Mouse (Mus musculus) CH12.LX (cell line): ENCODE measurements around the gene Gm45837. TPM values are rescaled to one million over a fixed set of nuclear protein-coding genes. Genes with fewer than 3 reads are reported as not detected.

Experiments
- DNase-seq: peaks from one replicate; pipeline ENCODE4 v3.0.0-alpha.2; 2013; ENCODE audit errors: extremely low read depth
- H3K27ac ChIP-seq: 2 replicates; pipeline ENCODE4 v1.5.1; 2012; ENCODE audit warnings: low read depth, mild to moderate bottlenecking, control low read depth, moderate library complexity; ENCODE audit not compliant: insufficient read depth
- H3K27me3 ChIP-seq: replicated peaks from 2 replicates; pipeline ENCODE3; 2012; ENCODE audit warnings: inconsistent platforms
- H3K36me3 ChIP-seq, 2 experiments: replicated peaks in 1 of 2; 2 replicates each; pipeline versions ENCODE3 to v1.6.1; 2012; ENCODE audit warnings: inconsistent platforms in 1 of 2, low read length in 1 of 2, mild to moderate bottlenecking in 1 of 2, mixed read lengths in 1 of 2, moderate library complexity in 1 of 2; ENCODE audit not compliant: control insufficient read depth in 1 of 2, insufficient read depth in 1 of 2
- H3K4me1 ChIP-seq, 2 experiments: 2 replicates each; pipeline ENCODE4 v1.6.1; 2012; ENCODE audit warnings: inconsistent platforms in 1 of 2, moderate library complexity in 1 of 2; ENCODE audit not compliant: insufficient read depth in 2 of 2, control insufficient read depth in 1 of 2
- H3K4me2 ChIP-seq: 2 replicates; pipeline ENCODE4 v1.6.1; 2012; ENCODE audit warnings: low read depth, mild to moderate bottlenecking, control low read depth; ENCODE audit not compliant: poor library complexity, insufficient read depth, severe bottlenecking
- H3K4me3 ChIP-seq, 3 experiments: fragments of 150-350 bp in 1 of 3; sonication (generic) in 1 of 3; replicated peaks in 1 of 3; 2 replicates each; pipeline versions ENCODE3 to v1.5.1; 2011 to 2012; ENCODE audit warnings: low read depth in 2 of 3, low read length in 2 of 3, mild to moderate bottlenecking in 2 of 3, moderate library complexity in 2 of 3, control low read depth in 1 of 3, improper control_type of control experiment in 1 of 3, inconsistent platforms in 1 of 3, mixed read lengths in 1 of 3; ENCODE audit not compliant: poor library complexity in 1 of 3
- H3K79me2 ChIP-seq: replicated peaks from 2 replicates; pipeline ENCODE4 v1.6.1; 2012; ENCODE audit warnings: mild to moderate bottlenecking, moderate library complexity; ENCODE audit not compliant: control insufficient read depth, poor library complexity, insufficient read depth, severe bottlenecking; ENCODE audit errors: extremely low read depth
- H3K9ac ChIP-seq: 2 replicates; pipeline ENCODE4 v1.6.1; 2012; ENCODE audit warnings: low read depth, mild to moderate bottlenecking, control low read depth, moderate library complexity; ENCODE audit not compliant: insufficient read depth
- H3K9me3 ChIP-seq: replicated peaks from 2 replicates; pipeline ENCODE3; 2012; ENCODE audit warnings: low read length, inconsistent platforms, mixed read lengths
- CHD1 ChIP-seq: IDR thresholded peaks from 2 replicates; pipeline ENCODE4 v1.6.1; 2012; ENCODE audit warnings: low read depth, low read length, improper control_type of control experiment, inconsistent platforms
- CHD2 ChIP-seq: IDR thresholded peaks from 2 replicates; pipeline ENCODE4 v1.6.1; 2011; ENCODE audit warnings: low read length, improper control_type of control experiment
- CTCF ChIP-seq, 2 experiments: IDR thresholded peaks in 1 of 2; conservative IDR thresholded peaks in 1 of 2; 2 replicates each; pipeline ENCODE4 v1.5.1; 2011 to 2012; ENCODE audit warnings: low read depth in 2 of 2, low read length in 2 of 2, improper control_type of control experiment in 1 of 2, inconsistent platforms in 1 of 2, mild to moderate bottlenecking in 1 of 2, moderate library complexity in 1 of 2
- E2F4 ChIP-seq: IDR thresholded peaks from 2 replicates; pipeline ENCODE4 v1.6.1; 2011; ENCODE audit warnings: low read depth, low read length, improper control_type of control experiment; ENCODE audit not compliant: insufficient replicate concordance
- IRF4 ChIP-seq: IDR thresholded peaks from 2 replicates; pipeline ENCODE4 v1.6.1; 2014; ENCODE audit warnings: low read depth, mild to moderate bottlenecking, inconsistent platforms, low read length, improper control_type of control experiment
- JUND ChIP-seq: conservative IDR thresholded peaks from 2 replicates; pipeline ENCODE4 v1.6.1; 2011; ENCODE audit warnings: low read depth, low read length, improper control_type of control experiment
- MAFK ChIP-seq: IDR thresholded peaks from 2 replicates; pipeline ENCODE4 v1.6.1; 2011; ENCODE audit warnings: low read length, improper control_type of control experiment; ENCODE audit not compliant: insufficient replicate concordance
- MAZ ChIP-seq: IDR thresholded peaks from 2 replicates; pipeline ENCODE4 v1.6.1; 2012; ENCODE audit warnings: low read depth, mild to moderate bottlenecking, inconsistent platforms, low read length, improper control_type of control experiment, moderate library complexity
- MXI1 ChIP-seq: IDR thresholded peaks from 2 replicates; pipeline ENCODE4 v1.6.1; 2011; ENCODE audit warnings: mild to moderate bottlenecking, low read depth, low read length, improper control_type of control experiment
- NRF1 ChIP-seq: IDR thresholded peaks from 2 replicates; pipeline ENCODE4 v1.6.1; 2014; ENCODE audit warnings: low read depth, mild to moderate bottlenecking, inconsistent platforms, low read length, improper control_type of control experiment, moderate library complexity
- POLR2AphosphoS2 ChIP-seq: IDR thresholded peaks from 2 replicates; pipeline ENCODE4 v1.6.1; 2011; ENCODE audit warnings: low read depth, low read length, improper control_type of control experiment
- RAD21 ChIP-seq: IDR thresholded peaks from 2 replicates; pipeline ENCODE4 v1.6.1; 2011; ENCODE audit warnings: low read depth, mild to moderate bottlenecking, low read length, improper control_type of control experiment, moderate library complexity
- RCOR1 ChIP-seq: conservative IDR thresholded peaks from 2 replicates; pipeline ENCODE4 v1.6.1; 2012; ENCODE audit warnings: low read depth, mild to moderate bottlenecking, inconsistent platforms, low read length, improper control_type of control experiment
- SMC3 ChIP-seq: IDR thresholded peaks from 2 replicates; pipeline ENCODE4 v1.6.1; 2011; ENCODE audit warnings: low read depth, low read length, improper control_type of control experiment
- TBP ChIP-seq: conservative IDR thresholded peaks from 2 replicates; pipeline ENCODE4 v1.6.1; 2011; ENCODE audit warnings: low read depth, low read length, improper control_type of control experiment
- TCF12 ChIP-seq: IDR thresholded peaks from 2 replicates; pipeline ENCODE4 v1.6.1; 2014; ENCODE audit warnings: low read depth, mild to moderate bottlenecking, inconsistent platforms, low read length, improper control_type of control experiment
- UBTF ChIP-seq: IDR thresholded peaks from 2 replicates; pipeline ENCODE4 v1.6.1; 2012; ENCODE audit warnings: low read depth, mild to moderate bottlenecking, inconsistent platforms, low read length, improper control_type of control experiment, moderate library complexity
- USF1 ChIP-seq: IDR thresholded peaks from 2 replicates; pipeline ENCODE4 v1.6.1; 2014; ENCODE audit warnings: low read depth, mild to moderate bottlenecking, inconsistent platforms, low read length, improper control_type of control experiment
- USF2 ChIP-seq: conservative IDR thresholded peaks from 2 replicates; pipeline ENCODE4 v1.6.1; 2011; ENCODE audit warnings: low read depth, low read length, improper control_type of control experiment
- ZC3H11A ChIP-seq: IDR thresholded peaks from 2 replicates; pipeline ENCODE4 v1.6.1; 2012; ENCODE audit warnings: low read depth, mild to moderate bottlenecking, inconsistent platforms, low read length, improper control_type of control experiment
- ZKSCAN1 ChIP-seq: IDR thresholded peaks from 2 replicates; pipeline ENCODE4 v1.6.1; 2012; ENCODE audit warnings: low read depth, inconsistent platforms, low read length, improper control_type of control experiment, borderline replicate concordance
- ZMIZ1 ChIP-seq: IDR thresholded peaks from 2 replicates; pipeline ENCODE4 v1.6.1; 2012; ENCODE audit warnings: low read depth, mild to moderate bottlenecking, inconsistent platforms, low read length, improper control_type of control experiment
- ZNF384 ChIP-seq: IDR thresholded peaks from 2 replicates; pipeline ENCODE4 v1.6.1; 2012; ENCODE audit warnings: low read depth, low read length, improper control_type of control experiment, inconsistent platforms
- dilution Hi-C: fragments of 300-500 bp; cut with MboI; formaldehyde crosslinking; loops from 2 replicates; pipeline ENCODE4 v1.14.3; 2020; ENCODE audit warnings: low sequenced_read_pairs; ENCODE audit not compliant: extremely low pct_unique_long_range_greater_than_20kb, extremely low pct_ligation_motif_present
- in situ Hi-C: fragments of 300-500 bp; cut with MboI; formaldehyde crosslinking; loops from 3 replicates; pipeline ENCODE4 v1.14.3; 2019; ENCODE audit warnings: low sequenced_read_pairs, low pct_ligation_motif_present, low pct_unique_long_range_greater_than_20kb, mixed read lengths
- polyA plus RNA-seq: library from polyadenylated mRNA; unstranded; fragments of >175 nt; gene quantifications from 2 replicates; pipeline ENCODE4 v1.2.1, GENCODE M21; 2012; ENCODE audit warnings: low read depth; ENCODE audit not compliant: insufficient read length
- total RNA-seq, 2 experiments: library from RNA; depleted of rRNA; stranded (reverse); fragments of 300-350 nt in 1 of 2; fragments of >200 nt in 1 of 2; gene quantifications; 2 replicates each; pipeline ENCODE4 v1.2.3; 2012 to 2014

Gm45837 gene
- total and polyA plus RNA-seq, 3 experiments = 0.04 to 0.84 TPM; not detected in 1

- Histone ChIP-seq H3K9me3 (no peaks in the 10 kb centered on the region), H3K36me3 (no peaks in the 10 kb centered on the region), H3K4me3 (no peak overlapping the region), H3K27ac (no peak overlapping the region), H3K79me2 (no peaks in the 10 kb centered on the region), H3K4me1 (peaks cover 2 to 38% of the 10 kb centered on the region in 2 experiments; a peak in 3 of 4 replicates), H3K9ac (no peak overlapping the region), H3K4me2 (no peak overlapping the region), H3K27me3 (peaks cover 84% of the 10 kb centered on the region)
- dilution Hi-C loops = no loop called here
- TF ChIP-seq USF1 = no peak
- no peak for TF ChIP-seq ZNF384
- TF ChIP-seq E2F4 = no peak
- TF ChIP-seq JUND = no peak
- no peak for TF ChIP-seq TCF12
- no peak for TF ChIP-seq IRF4
- TF ChIP-seq MXI1 = no peak
- no peak for TF ChIP-seq CHD2
- TF ChIP-seq POLR2AphosphoS2 = no peak
- TF ChIP-seq MAZ = no peak
- TF ChIP-seq MAFK = no peak
- TF ChIP-seq NRF1 = no peak
- no peak for TF ChIP-seq RAD21
- no peak for TF ChIP-seq ZKSCAN1
- TF ChIP-seq ZC3H11A = no peak
- no peak for TF ChIP-seq ZMIZ1
- TF ChIP-seq USF2 = no peak
- TF ChIP-seq UBTF = no peak
- TF ChIP-seq RCOR1 = no peak
- in situ Hi-C loops = no loop called here
- no peak for DNase-seq
These were observed 42.0 kb downstream of the Gm45837 start for GRCm38 (mm10) chr7:101452669-101453068.

DNA sequence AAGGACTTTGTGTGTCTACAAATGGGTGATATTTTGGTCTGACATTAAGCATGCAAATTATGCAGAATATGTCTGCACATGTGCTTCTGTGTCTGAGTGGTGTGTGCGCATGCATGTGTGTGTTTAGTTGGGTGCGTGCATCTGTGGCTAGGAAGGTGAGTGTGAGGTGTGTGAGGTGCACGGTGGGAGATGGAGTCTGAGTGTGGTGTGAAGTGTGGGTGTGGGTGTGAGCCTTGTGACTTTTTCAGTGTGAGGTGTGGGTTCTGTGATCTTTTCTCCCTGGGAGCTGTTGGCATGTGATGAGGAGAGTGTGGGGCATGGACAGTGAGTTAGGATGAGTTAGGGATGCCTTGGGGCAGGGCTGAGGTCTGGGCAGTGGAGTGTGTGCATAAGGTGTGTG, 42.6 kb downstream of the Gm45837 start:
- Histone ChIP-seq H3K9ac (no peak overlapping the region), H3K4me2 (no peak overlapping the region), H3K9me3 (no peaks in the 10 kb centered on the region), H3K4me3 (no peak overlapping the region), H3K27me3 (peaks cover 84% of the 10 kb centered on the region)
- DNase-seq = no peak
- TF ChIP-seq E2F4 = no peak
- TF ChIP-seq TBP = no peak
- no peak for TF ChIP-seq CHD2
- TF ChIP-seq CTCF (conservative IDR thresholded peaks at IDR 0.05 in 1 of 2, IDR thresholded peaks at IDR 0.05 in 1 of 2; ENCODE audit: low read depth in 2 of 2, low read length in 2 of 2) = no peak
- TF ChIP-seq CHD1 = no peak
- no peak for TF ChIP-seq RAD21
- no peak for TF ChIP-seq SMC3
- TF ChIP-seq, all 38 proteins: peak for 0
- H3K27ac ChIP-seq = no peak overlapping the region
- in situ Hi-C loops = no loop called here
- H3K79me2 ChIP-seq = no peaks in the 10 kb centered on the region
- dilution Hi-C loops = no loop called here
- no peaks in the 10 kb centered on the region for H3K36me3 ChIP-seq
- peaks cover 2 to 43% of the 10 kb centered on the region in 2 experiments; a peak in 3 of 4 replicates for H3K4me1 ChIP-seq
